Mouse (Mus musculus): ENCODE results near the gene Sema4c.

DNA sequence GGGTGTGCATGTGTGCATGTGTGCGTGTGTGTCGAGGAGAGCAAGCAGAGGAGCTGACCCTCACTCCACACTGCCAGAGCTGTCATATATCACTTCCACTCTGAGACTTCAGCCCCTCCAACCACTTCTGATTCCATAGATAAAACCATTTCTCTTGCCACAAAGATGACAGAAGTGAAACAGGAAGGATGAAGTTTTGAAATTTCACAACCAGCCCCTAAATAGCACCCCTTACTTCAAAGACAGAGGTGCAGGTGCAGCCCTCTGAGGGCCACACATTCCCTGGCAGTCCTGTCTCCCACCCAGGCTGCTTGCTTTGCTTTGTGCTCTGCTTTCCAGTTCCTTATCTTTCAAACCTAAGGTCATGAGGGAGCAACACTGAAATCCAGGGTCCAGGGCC lies 33.3 kb upstream of the Sema4c start:
- no peak for TF ChIP-seq CTCF (IDR thresholded peaks at IDR 0.05; ENCODE audit: borderline replicate concordance, control insufficient read depth, extremely low read depth, insufficient read depth, low read length, poor library complexity)
- TF ChIP-seq POLR2A (IDR thresholded peaks at IDR 0.05; ENCODE audit: control insufficient read depth, extremely low read depth, insufficient read depth, low read length, poor library complexity) = no peak

Data from thymus, adult 2 months (tissue).